Mouse (Mus musculus) kidney, adult 18-20 months (tissue): ENCODE measurements around the gene Oat.

ENCODE experiments used
- DNase-seq: peaks from one replicate; pipeline ENCODE4 v3.0.0; 2021

The Oat gene

DNA sequence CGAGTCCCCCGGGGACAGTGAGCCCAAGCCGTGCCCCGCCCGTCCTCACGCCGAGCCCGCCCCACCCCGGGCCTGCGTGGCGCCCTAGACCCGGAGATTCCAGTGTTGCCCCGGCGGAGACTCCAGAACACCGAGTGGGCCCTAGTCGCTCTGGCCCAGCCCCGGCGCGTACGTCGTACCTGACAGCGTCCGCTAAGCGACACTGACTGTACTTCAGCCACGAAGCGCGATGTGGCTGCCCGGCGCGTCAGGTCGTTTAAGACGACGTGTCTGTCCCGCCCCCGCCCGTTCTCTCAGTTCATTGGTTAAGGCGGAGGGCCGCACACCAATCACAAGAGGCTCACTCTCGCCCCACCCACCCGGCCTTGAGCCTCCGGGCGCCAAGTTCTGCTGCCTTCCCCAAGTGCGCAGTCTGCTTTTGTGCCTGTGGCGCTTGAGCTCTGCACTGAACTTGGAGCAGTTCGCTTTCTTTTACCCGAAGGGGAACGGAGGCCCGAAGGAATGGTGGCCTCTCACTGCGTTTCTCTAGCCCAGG is at the start of gene Oat:
Gene Oat (minus strand): TSS at position 283 of the 535 bp plus-strand sequence.
- DNase-seq = peak; percentile 94

DNA sequence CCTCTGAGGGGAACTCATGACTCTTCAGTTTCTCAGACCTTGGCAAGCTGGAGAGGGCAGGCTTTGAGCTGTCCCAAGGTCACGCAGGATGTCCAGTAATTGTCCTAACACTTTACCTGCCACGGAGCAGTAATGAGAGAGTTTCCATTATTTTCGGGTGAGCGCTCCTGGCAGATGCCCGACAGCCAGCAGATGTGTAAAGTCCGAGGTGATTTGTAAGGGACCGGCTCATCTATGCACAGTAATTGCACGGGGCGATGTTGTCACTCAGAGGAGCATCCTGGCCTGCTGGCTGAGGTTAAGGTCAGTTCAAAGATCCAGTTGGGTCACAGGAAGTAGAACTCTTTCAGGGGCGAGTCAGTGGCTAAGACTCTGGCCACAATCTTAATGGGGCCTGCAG is 48.0 kb upstream of the Oat start:
- DNase-seq = peak; percentile 13

DNA sequence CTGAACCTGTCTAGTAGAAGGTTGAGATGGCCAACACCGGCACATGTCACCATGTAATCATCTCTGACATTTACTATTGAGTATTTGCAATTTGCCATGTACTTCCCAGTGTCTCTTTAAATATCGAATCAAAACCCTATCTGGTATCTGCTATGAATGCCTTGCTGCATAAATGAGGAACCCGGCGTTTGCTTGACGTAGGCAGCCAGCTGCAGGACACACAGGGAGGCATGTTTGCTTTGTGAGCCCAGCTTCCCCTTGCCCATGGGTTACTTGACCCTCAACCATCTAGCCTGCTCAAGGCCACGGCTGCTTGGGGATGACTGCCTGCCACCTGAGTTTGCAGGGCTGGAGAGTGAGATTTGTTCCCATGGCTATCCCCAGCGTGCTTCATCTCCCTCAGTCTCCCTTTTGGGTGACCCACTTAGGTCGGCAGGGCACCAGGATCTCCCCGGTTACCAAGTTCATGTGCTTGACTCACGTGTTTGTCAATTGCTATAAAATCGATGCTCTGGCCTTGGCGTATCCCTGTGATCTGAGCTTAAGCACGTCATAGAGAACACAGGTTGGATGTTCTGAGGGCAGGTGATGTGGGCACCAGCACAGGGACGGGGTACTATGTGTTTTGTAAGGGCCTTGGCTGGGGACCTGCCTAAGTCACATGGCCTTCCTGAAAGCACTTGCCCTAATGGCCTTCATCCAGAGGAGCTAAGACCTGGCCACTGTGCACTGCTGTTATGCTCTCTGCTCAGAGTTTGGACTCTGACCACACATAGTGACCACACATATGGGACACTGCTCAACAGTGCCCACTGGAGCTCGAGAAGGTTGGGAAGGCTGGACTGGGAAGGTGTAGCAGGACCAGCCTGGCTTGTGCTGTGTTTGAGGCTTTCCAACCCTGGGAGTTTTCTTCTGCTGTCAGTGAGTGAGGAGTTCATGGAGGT is 44.0 kb upstream of the Oat start:
- DNase-seq = peak; percentile 38

DNA sequence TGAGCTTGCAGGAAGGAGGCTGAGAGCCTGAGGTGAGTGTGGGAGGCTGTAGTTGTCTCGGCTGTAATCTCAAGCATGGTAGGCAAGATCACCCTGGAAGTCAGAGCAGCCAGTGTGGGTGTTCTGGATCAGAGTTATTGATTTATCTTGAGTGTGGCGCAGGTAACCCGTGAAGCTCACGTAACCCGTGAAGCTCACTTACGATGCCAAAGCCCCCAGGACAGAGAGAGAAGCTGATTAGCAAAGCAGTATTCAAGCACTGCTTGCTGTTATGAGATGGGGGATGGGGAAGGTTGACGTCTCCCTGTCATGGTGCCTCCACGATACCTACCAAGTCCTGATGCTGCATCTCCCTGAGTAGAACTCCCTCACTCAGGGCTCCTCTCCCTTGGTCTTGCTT is 43.4 kb upstream of the Oat start:
- no peak for DNase-seq

DNA sequence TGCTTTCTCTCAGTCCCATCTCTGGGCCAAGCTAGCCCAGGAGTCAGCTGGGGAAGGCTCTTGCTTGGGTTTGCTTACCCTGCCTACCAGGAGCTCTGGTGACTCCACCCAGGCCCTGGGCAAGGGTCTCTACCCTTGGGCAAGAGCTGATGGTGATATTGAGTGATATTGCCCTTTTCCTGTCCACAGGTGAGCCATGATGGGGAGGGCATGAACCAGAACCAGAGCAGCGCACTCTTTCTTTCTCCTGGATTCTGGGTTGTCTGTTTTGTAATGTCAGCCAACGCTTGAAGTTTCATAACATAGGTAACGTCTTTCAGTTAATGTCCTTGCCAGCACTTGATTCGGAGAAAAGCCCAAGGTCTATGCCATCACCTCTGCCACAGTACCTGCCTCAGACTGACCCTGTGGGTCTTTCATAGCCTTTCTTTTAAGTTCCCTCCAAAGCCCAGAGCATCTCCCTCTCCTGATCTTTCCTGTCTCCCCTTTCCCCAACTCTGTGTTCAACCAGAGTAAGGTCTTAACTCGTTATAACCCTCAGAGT is 40.9 kb upstream of the Oat start:
- DNase-seq = no peak

DNA sequence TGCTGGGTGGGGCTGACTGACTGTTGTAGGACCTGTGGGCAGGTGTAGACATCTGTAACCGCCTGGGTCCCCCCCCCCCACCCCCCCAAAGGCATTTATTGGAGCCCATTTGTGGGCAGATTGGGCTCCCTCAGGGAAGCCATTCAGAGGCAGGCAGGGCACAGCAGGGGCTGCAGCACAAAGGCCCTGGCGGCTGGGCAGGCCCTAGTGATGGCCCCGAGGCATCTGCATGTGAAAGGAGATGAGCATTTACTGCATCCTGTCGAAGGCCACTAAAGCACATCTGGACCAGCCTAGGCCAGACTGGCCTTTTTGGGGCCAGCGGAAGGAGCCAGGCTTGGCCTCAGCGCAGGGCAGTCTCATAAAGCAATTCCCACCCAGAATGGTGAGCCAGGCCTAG is 40.2 kb upstream of the Oat start:
- no peak for DNase-seq

DNA sequence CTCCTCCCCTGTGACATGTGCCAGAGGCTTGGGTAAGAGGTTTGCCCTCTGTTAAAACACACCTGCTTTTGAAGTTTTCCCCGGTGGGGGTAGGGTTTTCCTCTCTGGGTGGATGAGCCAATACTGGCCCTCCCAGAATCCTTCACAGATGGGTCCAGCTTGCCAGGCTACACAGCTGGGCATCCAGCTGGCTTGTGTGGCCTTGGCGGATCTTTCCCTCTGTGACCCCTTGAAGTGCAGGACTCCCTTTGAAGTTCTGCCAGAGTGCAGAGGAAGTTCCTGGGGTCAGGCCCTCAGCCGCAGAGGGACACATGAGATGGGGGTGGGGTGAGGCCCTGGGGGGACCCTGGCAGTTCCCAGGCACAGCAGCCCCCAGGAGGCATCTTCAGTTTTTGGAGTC is 39.1 kb upstream of the Oat start:
- DNase-seq = no peak

DNA sequence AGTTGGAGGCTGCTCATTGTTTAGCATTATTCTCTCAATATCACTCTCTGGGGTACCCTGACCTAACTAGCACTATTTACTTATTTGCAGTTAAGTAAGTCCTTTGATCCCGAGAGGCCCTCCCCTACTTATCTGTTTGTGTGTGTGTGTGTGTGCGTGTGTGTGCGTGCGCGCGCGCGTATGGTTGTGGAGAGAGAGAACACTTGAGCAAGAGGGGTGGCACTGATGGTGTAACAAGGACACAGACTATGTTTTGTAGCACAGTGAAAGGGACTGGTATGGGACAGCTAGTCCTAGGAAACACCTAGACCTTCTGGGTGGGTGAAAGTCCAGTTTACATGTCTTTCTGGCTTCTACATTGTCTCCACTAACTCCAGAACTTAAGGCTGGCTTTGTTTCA is 35.3 kb upstream of the Oat start:
- no peak for DNase-seq

DNA sequence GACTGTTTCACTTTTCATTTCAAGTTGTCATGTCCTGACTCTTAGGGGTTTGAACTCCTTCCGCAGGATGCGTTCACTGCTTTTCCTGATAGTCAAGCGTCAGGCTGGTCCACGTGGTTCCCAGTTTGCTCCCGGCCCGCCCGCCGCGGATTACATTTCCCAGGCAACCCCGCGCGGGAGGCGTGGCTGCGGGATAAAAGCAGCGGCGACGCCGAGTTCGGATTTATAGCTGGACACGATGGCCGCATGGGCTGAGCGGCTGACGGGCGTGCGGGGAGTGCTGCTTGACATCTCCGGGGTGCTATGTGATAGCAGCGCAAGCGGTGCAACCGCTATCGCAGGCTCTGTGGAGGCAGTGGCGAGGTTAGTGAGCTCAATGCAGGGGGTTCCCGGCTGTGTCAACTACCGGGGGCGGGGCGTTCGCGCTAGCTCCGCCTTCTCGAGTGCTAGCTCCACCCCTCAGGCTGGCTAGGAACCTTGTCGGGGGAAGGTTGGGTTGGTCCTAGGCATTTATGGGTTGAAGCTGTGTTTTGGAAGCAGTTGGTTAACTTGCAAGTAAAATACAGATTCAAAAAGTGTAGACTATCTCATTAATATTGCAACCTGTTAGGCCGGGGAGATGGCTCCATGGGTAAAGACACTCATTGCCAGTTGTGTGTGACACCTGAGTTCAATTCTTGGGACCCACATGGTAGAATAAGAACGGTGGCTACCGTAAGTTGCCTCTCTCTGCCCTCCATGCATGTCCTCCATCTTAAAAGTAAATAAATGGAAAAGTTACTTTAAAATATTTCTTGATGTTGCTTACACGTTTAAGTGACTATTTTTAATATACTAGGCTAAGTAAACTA is 34.5 kb upstream of the Oat start, which contains the start of gene Lhpp:
Gene Lhpp (plus strand): TSS at position 171 of the 851 bp plus-strand sequence.
- peak; percentile 85 for DNase-seq

DNA sequence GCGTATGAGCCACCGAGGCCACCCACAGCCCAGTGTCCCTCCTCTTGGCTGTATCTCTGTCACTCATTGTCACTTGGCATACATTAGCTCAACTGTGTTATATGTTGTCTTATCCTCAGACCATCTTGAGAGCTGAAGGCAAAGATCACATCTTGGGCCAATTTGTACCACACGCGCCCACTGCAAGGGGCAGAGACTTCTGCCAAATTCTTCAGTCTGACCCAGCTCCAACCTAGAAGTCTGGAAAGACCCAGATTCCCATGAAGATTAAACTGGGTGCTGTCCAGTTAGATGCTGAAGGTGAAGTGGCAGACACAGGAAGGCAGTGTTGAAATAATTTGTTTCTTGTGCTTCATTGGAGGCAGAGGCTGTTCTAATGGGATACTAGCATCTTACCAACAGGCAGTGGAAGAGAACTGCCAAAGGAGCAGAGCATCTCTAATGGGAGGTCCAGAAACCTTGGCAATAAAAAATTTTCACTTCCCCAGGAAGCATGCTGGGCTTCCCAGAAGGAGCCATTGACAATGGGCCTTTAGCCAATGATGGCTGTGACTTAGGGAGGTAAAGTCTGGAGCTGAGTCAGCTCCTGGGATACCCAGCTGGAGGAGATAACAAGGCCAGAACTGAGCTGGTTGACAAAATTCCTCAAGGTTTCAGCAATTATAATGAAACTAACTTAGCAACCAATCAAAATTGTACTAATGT is 32.3 kb upstream of the Oat start:
- DNase-seq = no peak

DNA sequence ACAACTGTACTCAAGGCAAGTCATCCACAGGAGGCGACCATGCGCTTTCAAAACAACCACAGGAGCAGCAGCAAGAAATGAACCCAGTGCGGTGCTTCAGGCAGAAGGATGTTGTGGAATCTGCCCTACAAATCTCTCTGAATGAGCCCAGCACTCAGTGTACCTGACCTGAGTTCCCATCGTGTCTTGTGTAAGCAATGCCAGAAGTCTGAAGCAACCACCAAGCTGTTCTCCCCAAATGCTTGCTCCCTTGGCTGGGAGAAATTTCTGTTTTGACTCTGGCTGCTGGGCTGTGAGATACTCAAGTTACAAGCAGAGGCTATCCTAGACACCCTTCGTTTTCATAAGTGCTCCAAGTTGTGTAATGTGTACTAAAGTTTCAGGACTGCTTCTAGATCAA is 29.5 kb upstream of the Oat start:
- no peak for DNase-seq

DNA sequence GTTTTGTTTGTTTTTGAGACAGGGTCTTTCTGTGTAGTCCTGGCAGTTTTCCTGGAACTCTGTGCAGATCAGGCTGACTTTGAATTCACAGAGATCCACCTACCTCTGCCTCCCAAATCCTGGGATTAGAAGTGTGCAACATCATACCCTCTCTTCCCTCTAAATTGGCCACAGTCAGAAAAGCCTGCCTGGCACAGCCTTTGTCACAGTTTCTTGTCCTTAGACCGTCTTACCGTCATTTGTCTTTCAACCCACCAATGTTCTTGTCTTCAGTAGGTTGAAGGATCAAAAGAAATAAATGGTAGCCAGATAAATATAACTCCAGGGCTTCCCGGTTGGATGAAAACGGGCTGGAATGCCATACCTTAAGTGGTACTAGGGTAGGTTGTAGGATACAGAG is 28.5 kb upstream of the Oat start:
- no peak for DNase-seq

DNA sequence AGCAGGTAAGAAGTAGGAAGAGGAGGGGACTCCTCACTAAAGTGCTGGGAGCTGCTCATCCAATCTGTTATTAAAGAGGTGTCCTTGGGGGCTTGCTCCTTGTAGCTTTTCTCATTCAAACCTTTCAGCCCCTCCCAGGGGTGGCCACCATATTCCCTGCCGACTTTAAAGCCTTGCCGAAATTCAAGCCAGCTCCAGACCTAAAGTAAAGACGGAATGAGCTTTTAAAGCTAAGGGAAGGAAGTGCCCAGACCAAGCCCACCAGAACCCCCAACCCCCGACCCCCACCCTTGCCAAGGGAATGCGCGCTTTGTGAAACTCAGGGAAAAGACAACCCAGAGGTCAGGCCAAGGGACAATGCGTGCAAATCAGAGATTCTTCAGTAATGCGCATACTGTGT is 24.7 kb upstream of the Oat start:
- DNase-seq = no peak

DNA sequence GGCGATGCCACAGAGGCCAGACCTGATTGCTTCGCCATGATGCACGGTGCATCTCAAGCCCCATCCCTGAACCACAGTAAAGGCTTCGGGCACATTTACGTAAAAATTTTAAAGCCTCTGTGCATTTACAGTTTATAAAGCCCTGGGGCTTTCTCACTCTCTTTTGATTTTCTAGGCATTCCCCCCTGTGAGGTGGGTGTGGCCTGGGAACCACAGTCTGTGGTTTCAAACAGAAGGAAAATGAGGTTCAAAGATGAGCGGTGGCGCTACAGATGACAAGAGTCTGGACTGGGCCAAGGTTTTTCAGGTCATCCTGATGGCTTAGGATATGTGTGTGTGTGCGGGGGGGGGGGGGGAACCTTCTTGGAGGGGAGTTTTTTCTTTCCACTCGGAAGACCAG is 23.8 kb upstream of the Oat start:
- DNase-seq = no peak

DNA sequence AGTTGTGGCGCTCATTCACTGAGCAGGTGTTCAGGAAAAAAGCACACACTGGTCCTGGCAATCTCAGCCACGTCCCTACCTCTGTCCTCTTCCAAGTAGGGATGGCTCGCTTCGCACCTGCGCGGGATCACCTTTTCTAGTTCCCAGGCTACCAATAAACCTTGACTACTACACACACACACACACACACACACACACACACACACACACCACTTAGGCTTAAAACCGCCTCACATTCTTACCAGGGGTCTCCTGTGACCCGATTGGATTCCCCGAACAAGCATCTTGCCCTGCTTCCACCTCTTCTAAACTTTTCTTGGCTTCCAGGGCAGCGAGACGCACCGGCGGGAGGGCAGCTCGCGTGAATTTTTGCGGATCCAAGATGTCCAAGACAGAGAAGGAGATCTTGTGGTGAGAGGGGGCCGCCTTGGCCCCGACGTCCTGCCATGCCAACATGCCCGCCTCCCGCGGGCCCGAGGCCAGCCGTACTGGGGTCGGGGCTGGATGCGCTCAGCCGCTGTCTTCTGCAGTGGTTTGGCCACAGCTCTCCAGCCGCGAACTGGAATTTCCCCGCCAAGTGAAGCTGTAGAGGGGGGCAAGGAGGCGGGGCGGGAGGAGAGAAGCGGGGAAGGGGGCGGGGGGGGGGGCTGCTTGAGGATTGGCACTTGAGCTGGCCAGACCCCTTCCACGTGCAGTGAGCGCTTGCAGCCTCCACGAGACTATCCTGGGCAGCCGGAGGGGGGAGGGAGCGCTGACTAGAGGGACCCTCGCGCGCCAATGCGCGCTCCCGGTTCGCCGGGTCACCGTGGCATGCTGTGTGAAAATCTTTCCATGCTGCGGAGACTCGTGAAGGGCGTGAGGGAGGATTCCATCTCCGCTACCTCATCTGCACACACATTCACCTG is 23.1 kb upstream of the Oat start, which contains the start of gene Nkx1-2:
Gene Nkx1-2 (minus strand): TSS at position 567 of the 905 bp plus-strand sequence.
- no peak for DNase-seq

DNA sequence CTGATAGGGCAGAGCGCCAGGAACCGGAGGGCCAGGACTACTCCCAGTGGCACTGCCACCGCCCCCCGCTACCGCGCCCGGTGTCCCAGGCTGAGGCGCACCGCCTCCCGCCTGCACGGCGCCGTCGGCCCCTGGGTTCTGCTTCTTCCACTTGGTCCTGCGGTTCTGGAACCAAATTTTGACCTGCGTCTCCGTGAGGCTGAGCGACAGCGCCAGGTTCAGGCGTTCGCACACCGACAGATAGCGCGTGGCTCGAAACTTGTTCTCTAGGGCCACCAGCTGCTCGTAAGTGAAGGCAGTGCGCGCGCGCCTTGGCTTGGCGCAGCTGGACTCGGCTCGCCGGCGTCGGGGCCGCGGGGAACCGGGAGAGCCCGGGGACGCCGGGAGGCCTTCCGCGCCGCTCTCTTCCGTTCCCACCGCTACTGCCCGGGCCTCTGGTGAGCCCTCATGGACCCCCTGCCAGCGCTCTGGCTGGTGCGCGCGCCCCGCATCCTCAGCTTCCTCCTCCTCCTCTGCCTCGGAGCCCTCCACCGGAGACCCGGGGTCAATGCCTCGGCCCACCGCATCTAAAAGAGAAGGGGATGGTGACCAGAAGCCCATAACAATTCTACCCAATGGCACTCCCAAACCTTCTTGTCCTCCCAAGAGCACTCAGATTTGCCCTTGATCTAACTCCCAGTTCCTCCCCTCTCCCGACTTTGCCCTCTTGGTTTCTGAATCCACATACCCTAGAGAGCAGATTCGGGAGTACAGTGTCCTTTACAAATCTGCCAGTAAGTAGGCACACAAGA is 21.2 kb upstream of the Oat start:
- DNase-seq = peak; percentile 25

DNA sequence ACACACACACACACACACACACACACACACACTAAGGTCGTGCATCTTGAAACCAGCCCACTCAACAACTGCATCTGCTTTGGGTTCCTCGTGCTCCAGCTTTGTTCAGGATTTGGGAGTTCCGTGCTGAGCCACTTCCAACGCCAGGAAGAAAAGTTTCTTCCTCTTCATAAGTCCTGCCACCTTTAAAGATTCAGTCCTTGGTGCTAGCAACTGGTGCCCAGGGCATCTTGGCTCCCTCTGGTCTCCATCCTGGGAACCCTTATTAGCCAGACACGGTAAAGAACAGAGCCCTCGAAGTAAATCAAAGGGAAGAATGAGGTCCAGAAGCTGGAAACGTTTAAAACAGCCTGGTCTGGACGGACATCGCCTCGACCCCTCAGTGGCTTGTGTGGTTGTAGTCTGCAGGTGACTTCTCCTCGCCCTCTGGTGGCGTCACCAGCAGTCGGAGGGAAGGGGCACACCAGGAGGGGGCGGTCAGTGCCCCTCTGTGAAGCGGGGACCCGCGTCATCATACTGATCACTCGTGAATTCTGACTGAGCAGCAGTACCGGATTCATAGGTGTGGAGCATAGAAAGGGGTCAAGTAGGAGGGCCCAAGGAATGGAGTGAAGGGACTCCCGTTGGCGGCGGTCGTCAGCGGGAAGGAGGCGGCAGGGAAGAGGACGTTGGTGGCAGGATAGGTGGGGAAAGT is 20.5 kb upstream of the Oat start:
- DNase-seq = no peak

DNA sequence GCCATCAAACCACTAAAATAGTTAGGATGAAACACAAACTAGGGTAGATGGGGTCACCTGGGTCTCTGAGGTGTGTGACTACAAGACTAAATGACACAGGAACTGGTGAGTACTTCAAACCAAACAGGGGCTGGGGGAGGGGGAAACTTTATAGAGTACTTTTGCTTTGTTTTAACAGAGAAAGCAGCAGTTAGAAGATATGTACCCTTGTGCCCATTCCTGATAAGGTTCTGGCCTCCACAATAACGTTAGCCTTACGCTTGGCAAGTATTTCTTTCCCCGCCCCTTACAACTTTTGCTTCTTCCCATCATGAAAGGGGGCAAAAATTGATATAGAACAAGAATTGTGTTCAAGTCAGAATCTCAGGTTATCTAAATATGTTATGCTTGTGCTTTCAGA is 19.6 kb upstream of the Oat start:
- DNase-seq = no peak

DNA sequence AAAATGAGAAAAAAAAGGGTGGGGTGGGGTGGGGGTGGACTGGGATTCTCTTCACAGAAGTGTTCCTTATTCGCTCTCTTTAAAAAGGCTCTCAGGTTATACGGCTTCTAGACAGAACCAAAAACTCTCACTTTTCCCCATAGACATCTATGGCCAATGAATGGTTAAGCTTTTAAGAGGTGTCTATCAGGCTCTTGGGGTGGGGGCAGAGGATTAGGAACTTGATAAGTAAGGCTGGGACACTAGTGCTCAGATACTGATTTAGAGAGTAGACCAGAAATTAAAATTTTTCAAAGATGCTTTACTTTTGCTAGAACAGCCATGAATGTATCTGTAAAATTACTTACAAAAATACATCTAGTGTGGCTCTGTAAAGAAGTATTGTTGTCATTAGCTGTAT is 18.1 kb upstream of the Oat start:
- DNase-seq = no peak

DNA sequence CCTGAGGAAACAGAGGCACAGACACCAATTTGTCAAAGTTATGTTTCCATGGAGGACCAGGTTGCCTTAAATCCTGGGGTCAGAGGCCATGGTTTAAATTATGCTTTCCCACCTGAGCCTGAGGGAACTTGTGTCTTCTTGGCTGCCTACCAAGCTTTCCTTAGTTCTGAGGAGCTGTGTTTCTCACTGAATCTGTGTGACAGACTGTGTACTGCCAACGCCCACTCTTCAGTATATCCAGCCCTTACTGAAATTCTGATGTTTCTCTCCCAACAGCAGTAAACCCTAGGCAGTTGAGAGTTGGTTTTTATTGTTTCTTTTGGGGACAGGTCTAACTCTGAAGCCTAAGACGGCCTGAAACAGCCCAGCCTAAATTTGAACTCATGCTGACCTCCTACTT is 17.6 kb upstream of the Oat start:
- no peak for DNase-seq
